Mouse (Mus musculus) T-cell, adult 2 months (primary cell): ENCODE data around the gene Hba-x.
"Not testable (repeated sequence)": the region's sequence is repeated elsewhere in the genome, so short reads cannot be mapped to it uniquely, and the experiment has no call there.

Experiments
- DNase-seq: peaks from one replicate; pipeline ENCODE4 v3.0.0; 2022; ENCODE audit warnings: low spot score

Hba-x gene

DNA sequence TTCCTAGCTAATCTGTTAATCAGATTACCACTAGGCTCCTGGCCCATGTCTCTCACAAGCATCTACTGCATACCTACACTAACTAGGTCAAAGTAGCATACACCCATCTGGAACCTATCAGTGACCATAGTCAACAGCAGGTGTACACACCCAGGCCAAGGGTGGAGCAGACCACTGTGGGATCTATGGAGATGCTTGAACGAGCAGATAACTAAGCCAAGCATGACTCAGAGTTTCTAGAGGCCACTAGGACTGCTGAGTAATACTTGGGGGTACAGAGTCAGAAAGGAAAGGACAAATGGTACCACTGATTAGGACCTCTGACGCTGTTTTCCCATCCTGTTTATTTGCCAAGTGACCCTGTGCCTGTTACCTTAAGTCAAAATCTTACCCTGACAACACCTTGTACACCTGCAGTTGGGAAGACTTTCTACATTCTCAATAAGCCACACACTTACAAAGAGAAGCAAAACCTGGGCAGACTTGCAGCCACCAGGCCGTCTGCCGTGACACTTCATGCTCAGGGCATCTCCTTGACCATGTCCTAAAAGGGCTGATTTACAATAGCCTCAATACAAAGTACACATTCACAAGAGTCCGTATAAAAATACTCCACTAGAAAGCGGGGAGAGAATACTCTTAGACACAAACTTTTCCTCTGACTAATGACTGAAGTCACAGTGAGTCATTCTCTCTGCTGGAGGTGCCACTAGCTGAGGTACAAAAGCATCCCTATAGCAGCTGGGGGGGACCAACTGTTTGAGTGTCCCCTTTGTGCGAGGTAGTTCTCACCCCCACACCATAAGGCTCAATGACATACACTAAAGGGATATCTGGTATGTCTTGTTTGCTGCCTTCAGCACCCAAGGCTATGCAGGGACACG lies 25.1 kb upstream of the Hba-x start:
- DNase-seq: no peak

DNA sequence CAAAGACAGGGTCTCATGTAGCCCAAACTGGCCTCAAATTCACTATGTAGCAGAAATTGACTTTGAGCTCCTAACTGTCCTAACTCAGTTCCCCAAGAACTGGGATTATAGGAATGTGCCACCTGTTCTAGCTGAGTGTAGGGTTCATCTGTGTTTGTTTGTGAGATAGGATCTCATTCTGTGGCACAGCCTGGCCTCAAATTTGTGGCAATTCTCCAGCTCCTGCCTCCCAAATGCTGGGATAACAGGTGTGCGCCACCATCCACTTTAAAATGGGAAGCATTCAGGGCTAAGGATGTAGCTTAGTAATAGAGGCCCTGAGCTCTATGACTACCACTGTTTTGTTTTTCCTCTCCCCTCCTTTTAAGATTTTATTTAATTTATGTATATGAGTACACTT lies 23.1 kb upstream of the Hba-x start:
- DNase-seq: no peak

DNA sequence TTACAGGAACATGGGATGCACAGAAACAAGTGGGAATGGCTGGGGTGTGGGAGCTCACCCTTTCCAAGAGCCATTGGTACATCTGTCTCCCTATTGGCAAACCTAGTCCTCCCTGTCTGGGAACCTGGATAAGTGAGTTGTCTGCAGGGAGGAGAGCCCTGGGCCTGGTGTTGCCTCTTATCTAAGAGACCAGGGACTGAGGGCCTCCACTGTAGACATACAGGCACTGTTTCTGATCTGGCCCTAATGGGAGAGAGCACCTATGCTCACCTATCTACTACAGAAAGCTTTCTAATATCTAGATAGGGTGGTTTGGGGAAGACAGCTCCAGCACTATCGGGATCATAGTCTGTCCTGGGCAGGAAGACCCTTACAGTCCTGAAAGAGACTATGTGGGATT lies 20.1 kb upstream of the Hba-x start:
- no peak for DNase-seq

DNA sequence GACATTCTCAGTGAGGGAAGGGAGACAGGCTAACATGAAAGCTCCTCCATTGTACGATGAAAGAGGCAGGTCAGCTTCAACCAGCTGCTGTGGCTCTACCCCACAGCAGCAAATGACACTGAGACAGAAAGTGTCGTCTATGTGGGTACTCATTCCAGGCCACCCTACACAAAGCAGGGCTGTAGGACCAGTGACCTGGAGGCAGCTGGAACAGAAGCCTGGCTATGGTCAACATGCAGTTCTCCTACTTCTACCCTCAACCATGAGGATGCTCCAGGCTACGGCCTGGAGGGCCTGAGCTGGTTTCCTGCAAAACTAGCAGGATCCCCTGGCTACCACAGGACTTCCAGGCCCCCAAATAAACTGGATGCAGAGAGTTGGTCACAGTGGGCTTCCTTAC lies 19.6 kb upstream of the Hba-x start:
- DNase-seq: no peak

DNA sequence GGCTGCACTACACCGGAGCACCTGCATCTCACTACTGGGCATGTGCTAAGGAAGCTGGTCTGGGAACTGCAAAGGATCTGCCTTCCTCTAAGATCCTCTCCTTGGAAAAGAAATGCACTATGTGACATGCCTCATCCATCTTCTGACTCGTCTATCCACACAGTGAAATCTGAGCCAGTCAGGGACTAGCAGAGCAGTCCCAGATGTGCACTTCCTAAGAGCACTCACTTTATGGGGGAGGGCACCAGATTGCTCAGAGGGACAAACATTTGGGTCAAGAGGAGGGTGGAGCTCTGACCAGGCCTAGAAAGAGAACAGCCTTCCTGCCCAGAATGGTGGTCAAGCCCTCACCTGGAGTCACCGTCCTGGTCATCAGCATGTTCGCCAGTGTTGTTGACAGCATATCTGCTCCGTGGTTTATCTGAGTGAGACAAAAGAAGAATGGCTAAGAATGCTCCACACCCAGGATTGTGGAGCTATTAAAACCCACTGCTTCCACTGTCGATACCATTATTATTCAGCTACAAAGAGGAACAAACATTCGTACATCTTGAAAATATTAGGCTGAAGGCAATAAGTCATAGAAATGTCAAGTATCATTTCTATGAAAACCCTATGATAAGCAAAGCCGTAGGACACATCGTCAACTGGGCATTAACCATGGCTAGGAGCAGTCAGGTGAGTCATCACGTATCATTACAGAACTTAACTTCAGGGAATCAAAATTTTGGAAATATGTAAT lies 13.4 kb upstream of the Hba-x start:
- DNase-seq: no peak

DNA sequence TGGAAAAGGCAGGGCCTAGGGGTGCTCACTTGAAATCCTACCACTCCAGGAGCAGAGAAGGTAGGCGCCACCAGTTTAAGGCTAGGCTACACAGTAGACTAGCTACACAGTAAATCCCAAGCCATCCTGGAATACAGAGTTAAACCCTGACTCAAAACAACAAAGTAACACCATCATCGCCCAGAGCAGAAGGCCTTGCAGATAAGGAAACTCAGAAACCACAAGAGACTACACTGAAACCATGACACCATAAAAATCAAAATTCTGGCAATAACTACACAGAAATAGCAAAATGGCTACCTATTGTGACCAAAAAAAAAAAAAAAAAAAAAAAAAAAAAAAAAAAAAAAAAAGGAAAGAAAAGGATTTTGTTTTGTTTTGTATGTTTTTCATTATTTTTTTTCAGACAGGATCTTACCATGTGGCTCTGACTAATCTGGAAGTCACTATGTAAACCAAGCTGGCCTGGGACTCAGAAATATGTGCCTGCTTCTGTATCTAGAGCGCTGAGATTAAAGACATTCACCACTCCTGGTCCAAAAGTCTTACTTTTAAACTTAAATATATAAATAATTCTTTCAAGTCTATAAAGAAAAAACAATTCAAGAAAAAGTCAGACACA lies 11.0 kb upstream of the Hba-x start:
- DNase-seq: no peak

DNA sequence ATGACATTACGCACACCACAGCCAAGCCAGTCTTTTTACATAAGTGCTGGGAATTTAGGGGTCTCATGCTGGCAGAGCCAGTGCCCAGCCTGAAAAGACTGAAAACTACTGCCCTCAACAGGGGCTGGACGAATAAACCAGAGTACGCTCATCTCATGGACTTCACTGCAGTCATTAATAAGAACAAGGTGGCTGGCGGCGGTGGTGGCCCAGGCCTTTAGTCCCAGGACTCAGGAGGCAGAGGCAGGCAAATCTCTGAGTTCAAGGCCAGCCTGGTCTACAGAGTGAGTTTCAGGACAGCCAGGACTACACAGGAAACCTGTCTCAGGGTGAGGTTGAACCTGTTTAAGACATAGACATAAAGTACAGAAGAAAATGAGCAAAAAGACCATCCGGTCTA lies 10.0 kb upstream of the Hba-x start:
- DNase-seq: no peak

DNA sequence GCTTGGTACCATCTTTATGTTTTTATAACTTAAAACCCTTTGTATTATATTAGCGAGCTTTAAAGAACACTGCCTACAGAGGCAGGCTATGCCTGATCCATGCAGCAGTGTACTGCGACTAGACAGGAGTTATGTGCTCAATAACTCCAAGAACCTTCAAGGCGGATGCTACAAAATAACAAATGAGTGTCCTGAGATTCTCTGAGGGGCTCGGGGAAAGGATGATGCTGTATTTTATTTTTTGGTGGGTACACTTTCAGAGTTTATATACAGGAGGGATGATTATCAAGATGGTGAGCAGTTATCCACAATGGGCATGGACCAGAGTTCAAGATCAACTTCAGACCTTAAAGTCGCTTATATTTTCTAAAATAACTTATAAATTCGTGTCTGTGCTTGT lies 9.4 kb upstream of the Hba-x start:
- DNase-seq: no peak

DNA sequence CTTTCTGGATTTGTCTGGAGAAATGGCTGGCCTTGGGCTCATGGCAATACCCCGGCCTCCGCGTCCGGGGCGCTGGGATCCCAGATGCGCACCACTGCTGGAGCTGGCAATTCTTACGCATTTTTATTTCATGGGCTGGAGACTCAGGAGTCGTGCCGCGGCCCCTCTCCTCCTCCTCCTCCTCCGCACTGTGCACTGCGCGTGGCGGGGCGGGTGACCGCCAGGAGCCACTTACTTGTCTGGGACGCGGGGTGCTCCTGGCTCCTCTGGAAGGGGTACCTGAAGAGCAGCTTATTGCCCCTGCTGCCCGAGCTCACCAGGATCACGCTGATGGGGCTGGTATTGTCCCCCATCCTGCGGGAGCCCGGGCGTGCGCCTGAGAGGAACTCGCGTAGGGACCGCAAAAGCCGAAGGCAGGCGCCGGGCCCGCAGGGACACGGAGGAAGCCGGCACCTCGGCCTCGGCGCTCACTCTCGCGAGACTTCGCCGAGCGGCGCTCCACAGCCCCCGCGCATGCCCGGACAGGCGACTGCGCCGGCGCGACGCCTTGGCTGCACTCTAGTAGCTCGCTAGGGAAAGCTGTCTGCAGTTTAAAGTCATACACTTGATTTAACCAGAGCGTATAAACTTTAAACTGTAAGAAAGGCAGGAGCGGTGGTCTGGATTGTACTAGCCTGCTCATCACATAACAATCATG lies 8.9 kb upstream of the Hba-x start, which contains the start of gene Nprl3:
Nprl3 (minus strand) TSS at position 520 of the 697 bp plus-strand sequence.
- DNase-seq: peak; percentile 96

DNA sequence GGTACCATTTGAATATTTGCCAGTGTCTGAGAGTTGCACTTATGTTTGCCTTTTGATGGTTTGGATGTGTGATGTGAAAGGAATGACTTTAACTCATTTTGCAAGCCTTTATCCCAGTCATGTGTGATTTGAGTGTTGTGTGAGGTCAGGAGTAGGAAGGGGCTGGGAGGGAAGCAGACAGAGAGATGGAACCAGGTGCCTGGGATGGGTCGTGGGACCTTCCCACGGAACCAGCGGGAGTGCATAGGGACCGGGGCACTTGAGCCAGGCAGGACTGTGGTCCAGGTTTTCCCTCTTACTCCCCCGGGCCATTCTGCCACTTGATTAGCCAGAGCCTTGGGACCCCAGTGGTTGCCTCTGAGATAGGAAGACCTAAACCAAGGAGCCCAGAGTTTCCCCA lies 8.2 kb upstream of the Hba-x start:
- DNase-seq: no peak

DNA sequence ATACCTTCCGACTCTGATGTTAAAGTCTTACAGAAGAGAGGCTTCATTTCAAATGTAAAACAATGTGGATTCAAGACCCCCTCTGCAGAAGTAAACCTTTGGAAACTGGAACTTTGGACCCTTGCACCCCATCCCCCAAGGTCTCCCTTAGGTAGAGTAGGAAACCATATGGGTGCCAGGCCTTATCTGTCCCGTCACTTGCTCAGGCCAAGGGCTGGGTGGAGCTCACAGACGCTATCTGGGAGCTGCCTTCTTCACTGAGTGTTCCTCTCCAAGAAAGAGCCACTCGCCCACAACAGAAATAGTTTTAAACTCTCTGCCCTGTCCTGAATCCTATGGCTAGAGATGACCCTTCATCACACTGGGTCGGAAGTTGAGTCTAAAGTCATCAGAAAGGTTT lies 7.2 kb upstream of the Hba-x start:
- DNase-seq: no peak

DNA sequence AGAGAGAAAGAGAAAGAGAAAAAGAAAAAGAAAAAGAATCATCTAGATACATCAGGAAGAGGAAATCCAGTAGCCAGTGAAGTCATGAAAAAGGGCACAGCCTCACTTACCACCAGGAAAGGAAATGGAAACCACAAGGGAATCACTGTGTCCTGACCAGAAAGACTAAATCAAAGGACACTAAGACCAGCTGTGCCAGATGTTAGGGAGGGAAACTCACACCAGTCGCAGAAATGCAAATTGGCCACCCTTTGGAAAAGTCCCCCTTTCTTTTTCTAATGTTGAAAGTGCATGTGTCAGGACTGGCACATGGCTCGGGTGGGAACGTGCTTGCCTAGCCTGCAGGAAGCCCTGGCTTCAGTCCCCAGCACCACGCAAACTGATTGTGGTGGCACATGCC lies 5.0 kb upstream of the Hba-x start:
- DNase-seq: peak; percentile 26

DNA sequence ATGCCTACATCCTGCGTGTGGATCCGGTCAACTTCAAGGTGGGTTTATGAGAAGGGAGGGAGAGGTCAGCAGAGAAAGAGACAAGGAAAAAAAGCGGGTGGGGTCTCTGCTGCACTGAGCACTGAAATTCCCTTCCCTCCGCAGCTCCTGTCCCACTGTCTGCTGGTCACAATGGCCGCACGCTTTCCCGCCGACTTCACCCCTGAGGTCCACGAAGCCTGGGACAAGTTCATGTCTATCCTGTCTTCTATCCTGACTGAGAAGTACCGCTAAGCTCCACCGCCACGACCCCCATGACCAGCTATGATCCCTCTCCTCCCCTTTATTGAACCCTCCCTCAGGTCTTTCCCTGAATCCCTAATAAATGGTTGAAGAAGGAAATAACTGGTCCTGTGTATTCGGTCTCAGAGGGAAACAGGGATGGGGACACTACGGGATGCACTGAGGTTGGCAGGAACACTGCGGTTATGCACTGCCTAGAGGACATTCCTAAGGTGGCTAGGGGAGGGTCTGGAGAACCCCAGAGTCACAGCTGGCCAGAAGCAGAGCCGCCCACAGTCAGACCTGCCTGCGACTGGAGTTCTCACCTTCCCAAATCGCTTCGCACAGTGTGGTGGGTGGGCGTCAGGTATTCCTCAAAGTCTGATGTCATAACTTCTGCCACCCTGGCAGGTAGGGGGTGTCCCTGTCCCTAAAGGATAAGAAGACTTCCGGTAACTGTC lies 1.7 kb downstream of the Hba-x start:
- DNase-seq: no peak

DNA sequence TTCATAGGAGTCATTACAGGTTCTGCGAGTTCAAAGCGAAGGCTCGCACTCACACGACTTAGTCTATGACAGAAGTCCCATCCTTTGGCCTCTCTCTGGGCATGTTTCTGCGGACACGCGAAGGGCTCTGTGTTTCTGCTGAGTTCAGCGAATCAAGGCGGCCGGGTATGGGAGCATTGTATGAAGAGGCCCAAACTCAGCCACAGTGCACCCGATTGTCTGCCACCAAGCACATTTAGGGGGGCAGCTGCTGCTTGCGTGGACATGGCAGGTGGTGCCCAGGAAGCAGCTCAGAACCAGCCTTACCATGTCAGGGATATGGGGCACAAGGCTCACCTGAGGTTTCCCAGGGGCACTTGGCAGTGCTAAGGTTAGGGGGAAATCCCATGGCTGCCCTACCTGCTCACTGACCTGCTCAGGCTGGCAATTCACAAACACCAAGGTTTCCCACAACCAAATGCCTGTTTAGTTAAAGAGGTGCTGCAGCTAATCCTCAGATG lies 2.3 kb downstream of the Hba-x start:
- no peak for DNase-seq

DNA sequence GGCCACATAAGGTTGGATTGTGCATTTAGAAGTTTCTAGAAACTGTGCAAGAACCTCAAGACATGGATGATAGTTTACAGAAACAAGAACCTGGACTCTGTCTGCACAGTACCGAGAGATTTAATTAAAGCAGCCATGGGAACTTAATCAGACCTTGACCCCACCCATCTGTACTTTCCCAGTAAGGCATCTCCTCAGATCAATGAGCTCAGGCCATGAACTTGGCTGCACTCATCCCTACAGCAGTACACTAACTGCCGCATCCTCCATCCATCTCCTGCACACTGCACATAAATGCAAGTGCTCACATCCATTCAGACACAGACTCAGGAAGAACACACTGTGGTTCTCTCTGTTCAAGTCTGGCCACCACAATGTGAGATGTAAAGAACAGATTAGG lies 4.4 kb downstream of the Hba-x start:
- DNase-seq: no peak

DNA sequence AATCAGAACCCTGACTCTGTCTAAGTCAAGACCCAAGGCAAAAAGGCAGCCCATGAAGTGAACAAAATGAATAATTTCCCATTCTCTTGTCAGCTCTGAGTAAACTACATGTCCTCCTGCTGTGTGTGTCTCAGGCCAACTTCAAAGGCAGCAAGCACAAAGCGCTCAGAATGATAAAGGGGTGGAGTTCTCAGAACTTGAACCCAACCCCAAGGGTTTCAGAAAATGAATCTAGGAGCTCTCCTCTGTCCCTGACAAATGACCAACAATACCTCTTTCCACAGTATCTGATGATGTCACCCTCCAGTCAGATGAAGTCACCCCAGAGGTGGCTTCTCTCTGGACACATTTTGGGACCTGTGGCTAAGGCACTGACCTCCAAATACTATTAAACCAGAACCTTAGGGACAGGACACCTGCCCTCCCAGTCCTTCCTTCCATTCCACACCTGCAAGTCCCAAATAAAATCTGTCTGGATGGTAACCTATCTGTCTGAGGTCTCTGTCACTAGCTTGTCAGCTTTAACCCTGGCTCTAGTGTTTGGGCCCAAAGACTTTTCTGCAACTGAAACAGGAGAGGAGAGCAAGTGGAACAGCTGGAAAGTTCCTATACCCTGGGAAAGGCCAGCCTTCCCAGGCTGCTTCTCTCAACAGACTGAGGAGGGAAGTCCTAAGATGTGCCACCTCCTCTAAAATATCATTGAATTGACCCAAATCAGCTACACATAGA lies 5.4 kb downstream of the Hba-x start:
- no peak for DNase-seq

DNA sequence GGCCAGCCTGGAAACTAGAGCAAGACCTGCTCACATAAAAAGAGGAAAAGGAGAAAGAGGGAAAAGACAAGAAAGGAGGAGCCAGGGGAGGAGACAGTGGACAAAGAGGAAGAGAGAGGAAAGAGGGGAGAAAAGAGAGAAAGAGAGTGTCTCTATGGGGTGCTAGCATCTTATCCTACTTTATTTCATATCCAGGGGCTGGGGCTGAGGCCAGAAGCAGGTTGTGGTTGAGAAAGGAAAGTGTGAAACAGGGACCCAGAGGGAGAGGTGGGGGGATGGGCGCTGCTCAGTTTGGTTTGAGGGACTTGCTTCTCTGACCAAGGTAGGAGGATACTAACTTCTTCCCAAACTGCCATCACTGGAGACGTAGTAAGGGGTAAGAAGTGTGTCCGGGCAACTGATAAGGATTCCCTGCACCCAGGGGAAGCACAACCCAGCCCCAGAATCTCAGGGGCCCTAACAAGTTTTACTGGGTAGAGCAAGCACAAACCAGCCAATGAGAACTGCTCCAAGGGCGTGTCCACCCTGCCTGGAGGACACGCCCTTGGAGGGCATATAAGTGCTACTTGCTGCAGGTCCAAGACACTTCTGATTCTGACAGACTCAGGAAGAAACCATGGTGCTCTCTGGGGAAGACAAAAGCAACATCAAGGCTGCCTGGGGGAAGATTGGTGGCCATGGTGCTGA lies 7.0 kb downstream of the Hba-x start, which contains the start of gene Hba-a1:
Hba-a1 (plus strand) TSS at position 421 of the 687 bp plus-strand sequence.
- DNase-seq: not testable (repeated sequence)

DNA sequence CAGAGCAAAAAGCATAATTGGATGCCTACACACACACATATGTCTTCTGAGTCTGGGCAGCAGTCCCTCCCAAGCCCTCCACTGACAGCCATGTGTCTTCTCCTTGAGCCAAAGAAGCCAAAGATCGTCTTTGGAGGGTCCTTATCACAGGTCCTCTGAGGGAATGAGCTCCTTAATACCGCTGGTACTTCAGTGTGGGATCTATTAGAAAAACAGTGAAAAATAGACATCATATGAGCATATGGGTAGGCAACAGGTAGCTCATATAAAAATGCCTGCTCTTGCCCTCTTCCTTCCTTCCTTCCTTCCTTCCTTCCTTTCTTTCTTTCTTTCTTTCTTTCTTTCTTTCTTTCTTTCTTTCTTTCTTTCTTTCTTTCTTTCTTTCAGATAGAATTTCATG lies 8.4 kb downstream of the Hba-x start:
- DNase-seq: not testable (repeated sequence)

DNA sequence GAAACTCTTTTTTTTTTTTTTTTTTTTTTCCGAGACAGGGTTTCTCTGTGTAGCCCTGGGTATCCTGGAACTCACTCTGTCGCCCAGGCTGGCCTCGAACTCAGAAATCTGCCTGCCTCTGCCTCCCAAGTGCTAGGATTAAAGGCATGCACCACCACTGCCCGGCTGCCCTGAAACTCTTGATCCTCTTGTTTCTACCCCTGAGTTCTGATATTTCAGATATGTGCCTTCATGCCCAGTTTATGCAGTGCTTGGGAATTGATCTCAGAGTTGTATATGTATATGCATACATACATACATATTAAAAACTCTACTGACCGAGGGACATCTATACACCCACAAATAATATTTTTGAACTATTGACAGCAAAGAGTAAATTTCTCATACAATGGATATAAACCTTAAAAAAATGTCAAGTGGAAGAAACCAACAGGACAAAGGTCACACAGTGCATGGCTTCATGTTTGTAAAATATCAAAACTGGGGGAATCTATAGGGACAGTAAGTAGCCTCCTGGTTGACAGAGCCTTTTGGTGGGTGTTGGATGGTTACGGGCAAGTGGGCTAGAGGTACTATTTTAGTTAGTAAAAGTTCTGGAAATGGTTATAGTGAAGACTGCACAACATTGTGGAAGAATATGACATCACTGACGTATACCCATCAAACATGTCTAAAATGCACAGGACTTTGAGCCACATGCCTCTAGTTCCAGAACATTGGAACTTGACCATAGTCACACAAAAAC lies 9.0 kb downstream of the Hba-x start:
- no peak for DNase-seq
